Mouse (Mus musculus): ENCODE data around the gene Rcor1. TPM values are rescaled to one million over a fixed set of nuclear protein-coding genes. Genes with fewer than 3 reads are reported as not detected.

The Rcor1 gene
- total and polyA plus RNA-seq, 3 experiments: 6.5 to 16.1 (median 8.3) TPM

DNA sequence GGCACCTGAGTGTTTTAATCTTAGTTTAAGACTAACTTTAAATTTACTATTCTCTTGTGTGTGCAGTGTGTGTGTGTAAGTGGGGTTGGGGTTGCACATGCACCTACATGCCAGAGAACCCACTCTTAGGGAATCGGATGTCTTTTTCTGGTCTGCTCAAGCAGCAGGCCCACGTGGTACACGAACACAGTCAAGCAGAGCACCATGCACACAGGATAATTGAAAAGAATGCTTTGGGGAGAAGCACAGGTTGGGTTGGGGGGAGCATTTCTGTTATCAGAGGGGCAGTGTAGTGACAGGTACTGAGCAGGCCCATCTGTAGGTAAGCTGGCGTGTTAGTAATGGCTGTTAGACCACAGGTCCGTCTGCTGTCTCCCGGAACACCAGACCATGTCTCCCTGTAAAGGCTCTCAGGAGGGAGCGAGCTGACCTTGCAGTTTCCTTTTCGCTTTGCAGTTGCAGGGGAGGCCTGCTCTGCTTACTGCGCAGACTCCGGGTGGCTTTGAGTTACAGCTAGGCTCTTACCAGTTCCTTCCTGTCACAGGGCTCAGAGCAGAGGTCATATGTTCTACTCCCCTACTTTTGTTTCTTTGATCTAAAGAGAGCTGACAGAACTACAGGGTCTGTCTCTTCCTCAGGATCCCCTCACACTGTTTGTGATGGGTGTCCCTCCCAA, 32.5 kb downstream of the Rcor1 start:
- Histone ChIP-seq H3K4me1 (ENCODE audit: control insufficient read depth in 1 of 2, insufficient read depth in 2 of 2) (no peaks in the 10 kb centered on the region), H3K9ac (ENCODE audit: insufficient read depth, low read depth) (no peak overlapping the region), H3K4me2 (ENCODE audit: insufficient read depth, low read depth, poor library complexity, severe bottlenecking) (no peak overlapping the region), H3K4me3 (replicated peaks in 1 of 3; ENCODE audit: low read depth in 2 of 3, low read length in 2 of 3, poor library complexity in 1 of 3) (no peak overlapping the region), H3K27ac (ENCODE audit: insufficient read depth, low read depth) (no peak overlapping the region), H3K27me3 (replicated peaks) (no peaks in the 10 kb centered on the region), H3K79me2 (replicated peaks; ENCODE audit: control insufficient read depth, extremely low read depth, insufficient read depth, poor library complexity, severe bottlenecking) (peaks cover 6% of the 10 kb centered on the region), H3K9me3 (replicated peaks; ENCODE audit: low read length) (no peaks in the 10 kb centered on the region), H3K36me3 (replicated peaks in 1 of 2; ENCODE audit: control insufficient read depth in 1 of 2, insufficient read depth in 1 of 2, low read length in 1 of 2) (peaks cover 10 to 49% of the 10 kb centered on the region in 2 experiments)
- TF ChIP-seq POLR2A (IDR thresholded peaks at IDR 0.05; ENCODE audit: low read depth, low read length) (no peak), SMC3 (IDR thresholded peaks at IDR 0.05; ENCODE audit: low read depth, low read length) (no peak), CHD1 (IDR thresholded peaks at IDR 0.05; ENCODE audit: low read depth, low read length) (no peak), MXI1 (IDR thresholded peaks at IDR 0.05; ENCODE audit: low read depth, low read length) (no peak), IRF4 (IDR thresholded peaks at IDR 0.05; ENCODE audit: low read depth, low read length) (no peak), POLR2AphosphoS2 (IDR thresholded peaks at IDR 0.05; ENCODE audit: low read depth, low read length) (no peak)
- no peak for DNase-seq (ENCODE audit: extremely low read depth)
- dilution Hi-C loops (cut with MboI; ENCODE audit: extremely low pct_ligation_motif_present, extremely low pct_unique_long_range_greater_than_20kb, low sequenced_read_pairs): no loop called here
- in situ Hi-C loops (cut with MboI; ENCODE audit: low pct_ligation_motif_present, low pct_unique_long_range_greater_than_20kb, low sequenced_read_pairs): no loop called here

DNA sequence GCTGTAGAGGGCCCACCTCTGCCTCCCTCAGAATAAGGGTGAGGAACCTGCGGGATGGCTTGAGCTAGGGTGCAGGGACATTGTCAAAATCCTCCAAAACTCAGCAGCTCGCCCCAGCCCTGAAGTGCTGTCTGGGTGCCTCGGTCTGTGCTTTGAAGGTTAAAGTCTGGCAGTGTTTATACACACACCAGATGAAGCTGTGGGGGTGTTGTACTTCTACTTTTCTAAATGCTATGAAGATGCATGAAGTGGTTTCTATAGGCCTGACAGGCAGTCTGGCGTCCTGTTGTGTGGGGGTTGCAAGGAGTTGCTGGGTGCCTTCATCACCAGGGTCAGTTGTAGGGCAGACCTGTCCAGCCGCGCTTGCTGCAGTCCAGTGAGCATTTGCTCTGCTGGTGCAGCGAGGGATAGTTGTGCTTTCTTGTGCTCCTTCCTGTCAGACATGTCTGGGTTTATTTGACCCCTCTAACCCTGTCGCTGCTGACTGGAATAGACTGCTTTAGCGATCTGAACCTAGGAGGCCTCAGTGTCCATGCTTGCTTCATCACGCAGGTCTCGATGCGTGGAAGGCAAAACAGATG, 37.3 kb downstream of the Rcor1 start:
- dilution Hi-C loops (cut with MboI; ENCODE audit: extremely low pct_ligation_motif_present, extremely low pct_unique_long_range_greater_than_20kb, low sequenced_read_pairs) (no loop called here), in situ Hi-C loops (cut with MboI; ENCODE audit: low pct_ligation_motif_present, low pct_unique_long_range_greater_than_20kb, low sequenced_read_pairs) (no loop called here)
- no peak overlapping the region for H3K4me3 ChIP-seq (replicated peaks in 1 of 3; ENCODE audit: low read depth in 2 of 3, low read length in 2 of 3, poor library complexity in 1 of 3)
- no peak for TF ChIP-seq JUN (IDR thresholded peaks at IDR 0.05; ENCODE audit: insufficient read depth, low read depth, low read length)
- TF ChIP-seq MAZ (IDR thresholded peaks at IDR 0.05; ENCODE audit: low read depth, low read length): no peak
- no peak for TF ChIP-seq USF2 (conservative IDR thresholded peaks at IDR 0.05; ENCODE audit: low read depth, low read length)
- TF ChIP-seq JUND (conservative IDR thresholded peaks at IDR 0.05; ENCODE audit: low read depth, low read length): no peak
- TF ChIP-seq POLR2A (IDR thresholded peaks at IDR 0.05; ENCODE audit: low read depth, low read length): no peak
- no peak for TF ChIP-seq CHD1 (IDR thresholded peaks at IDR 0.05; ENCODE audit: low read depth, low read length)
- TF ChIP-seq ELF1 (IDR thresholded peaks at IDR 0.05; ENCODE audit: low read depth, low read length): no peak
- TF ChIP-seq USF1 (IDR thresholded peaks at IDR 0.05; ENCODE audit: low read depth, low read length): no peak
- no peak for TF ChIP-seq SMC3 (IDR thresholded peaks at IDR 0.05; ENCODE audit: low read depth, low read length)
- no peak for TF ChIP-seq EP300 (IDR thresholded peaks at IDR 0.05; ENCODE audit: low read length)
- TF ChIP-seq ZC3H11A (IDR thresholded peaks at IDR 0.05; ENCODE audit: low read depth, low read length): no peak
- no peak for TF ChIP-seq E2F4 (IDR thresholded peaks at IDR 0.05; ENCODE audit: insufficient replicate concordance, low read depth, low read length)
- no peak for TF ChIP-seq BHLHE40 (IDR thresholded peaks at IDR 0.05; ENCODE audit: low read depth, low read length)
- DNase-seq (ENCODE audit: extremely low read depth): no peak
- no peak overlapping the region for H3K27ac ChIP-seq (ENCODE audit: insufficient read depth, low read depth)
- H3K36me3 ChIP-seq (replicated peaks in 1 of 2; ENCODE audit: control insufficient read depth in 1 of 2, insufficient read depth in 1 of 2, low read length in 1 of 2): peaks cover 0 to 28% of the 10 kb centered on the region in 2 experiments
- no peaks in the 10 kb centered on the region for H3K9me3 ChIP-seq (replicated peaks; ENCODE audit: low read length)
- H3K4me2 ChIP-seq (ENCODE audit: insufficient read depth, low read depth, poor library complexity, severe bottlenecking): no peak overlapping the region
- no peaks in the 10 kb centered on the region for H3K27me3 ChIP-seq (replicated peaks)
- no peak overlapping the region for H3K9ac ChIP-seq (ENCODE audit: insufficient read depth, low read depth)
- H3K4me1 ChIP-seq (ENCODE audit: control insufficient read depth in 1 of 2, insufficient read depth in 2 of 2): no peaks in the 10 kb centered on the region
- peaks cover 5% of the 10 kb centered on the region; the same call in 1 of the 2 replicates for H3K79me2 ChIP-seq (replicated peaks; ENCODE audit: control insufficient read depth, extremely low read depth, insufficient read depth, poor library complexity, severe bottlenecking)

All from CH12.LX (cell line).